Mouse (Mus musculus) G1E (cell line): ENCODE results near the gene Tas2r103. TPM values are rescaled to one million over a fixed set of nuclear protein-coding genes. Genes with fewer than 3 reads are reported as not detected.

Experiments
- ATAC-seq: 2 replicates; pipeline ENCODE4 v1.8.0; 2016; ENCODE audit warnings: mild to moderate bottlenecking; ENCODE audit not compliant: insufficient number of reproducible peaks, poor library complexity, low FRiP score, severe bottlenecking; ENCODE audit errors: extremely low read depth
- DNase-seq: peaks from one replicate; pipeline ENCODE4 v3.0.0; 2012; ENCODE audit warnings: low spot score
- H3K27me3 ChIP-seq: 2 replicates; pipeline ENCODE4 v1.6.1; 2012; ENCODE audit warnings: mild to moderate bottlenecking, low read length, inconsistent platforms; ENCODE audit not compliant: insufficient read depth
- H3K36me3 ChIP-seq: replicated peaks from 2 replicates; pipeline ENCODE3; 2012; ENCODE audit warnings: mild to moderate bottlenecking, inconsistent platforms
- H3K4me1 ChIP-seq: 2 replicates; pipeline ENCODE4 v1.6.1; 2012; ENCODE audit warnings: low read depth, low read length, inconsistent platforms, mixed read lengths; ENCODE audit not compliant: insufficient read depth
- H3K4me3 ChIP-seq: 2 replicates; pipeline ENCODE4 v1.5.1; 2012; ENCODE audit warnings: low read depth, mild to moderate bottlenecking, inconsistent platforms, low read length, moderate library complexity, mixed read lengths
- H3K9me3 ChIP-seq: replicated peaks from 2 replicates; pipeline ENCODE4 v1.6.1; 2012; ENCODE audit warnings: inconsistent platforms
- CTCF ChIP-seq: IDR thresholded peaks from 2 replicates; pipeline ENCODE4 v1.5.1; 2012; ENCODE audit warnings: low read depth, low read length, inconsistent platforms, mixed read lengths
- GATA1 ChIP-seq: IDR thresholded peaks from 2 replicates; pipeline ENCODE4 v1.6.1; 2012; ENCODE audit warnings: borderline replicate concordance, low read length, inconsistent platforms, mixed read lengths
- GATA2 ChIP-seq: IDR thresholded peaks from 2 replicates; pipeline ENCODE4 v1.6.1; 2012; ENCODE audit warnings: low read depth, low read length, inconsistent platforms, borderline replicate concordance
- POLR2AphosphoS5 ChIP-seq: IDR thresholded peaks from 2 replicates; pipeline ENCODE4 v1.6.1; 2012; ENCODE audit warnings: low read depth, low read length, inconsistent platforms; ENCODE audit not compliant: insufficient replicate concordance
- TAL1 ChIP-seq: conservative IDR thresholded peaks from 2 replicates; pipeline ENCODE4 v1.6.1; 2012; ENCODE audit warnings: low read depth, low read length, inconsistent platforms, mixed read lengths
- polyA plus RNA-seq: library from polyadenylated mRNA; stranded (reverse); fragments of >175 nt; gene quantifications from 2 replicates; pipeline ENCODE4 v1.2.3, GENCODE M21; 2012
- total RNA-seq, 2 experiments: library from RNA; stranded (forward) in 1 of 2; stranded (reverse) in 1 of 2; fragments of 200-1000 nt in 1 of 2; fragments of >200 nt in 1 of 2; fragmentation: Nextera tagmentation in 1 of 2; gene quantifications; 2 replicates each; pipeline ENCODE4 v1.2.3; 2014 to 2017

Tas2r103 gene
- not detected in 2 replicates for total RNA-seq (2014; fragmentation: Nextera tagmentation)
- total RNA-seq (2017) = not detected in 2 replicates
- not detected in 2 replicates for polyA plus RNA-seq

DNA sequence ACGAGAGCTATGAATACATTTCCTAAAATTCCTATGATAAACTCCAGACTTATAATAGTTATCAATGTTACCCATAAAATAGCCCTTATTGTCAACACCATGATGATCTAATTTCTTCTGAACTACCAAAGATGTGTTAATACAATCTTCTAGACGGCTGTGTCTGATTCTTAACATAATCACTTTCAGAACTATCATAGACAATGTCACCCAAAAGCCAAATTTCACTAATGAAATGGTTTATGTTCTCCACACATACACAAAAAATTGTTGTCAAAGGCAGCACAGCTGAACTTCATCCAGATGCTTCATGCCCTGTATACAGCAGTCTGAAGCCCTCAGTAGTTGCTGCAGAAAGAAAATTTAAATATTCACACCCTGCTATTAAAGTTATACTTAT, at the start of gene Tas2r103:
Gene Tas2r103 (minus strand): TSS at position 101 of the 400 bp plus-strand sequence.
- no peaks in the 10 kb centered on the region for H3K36me3 ChIP-seq
- no peak for ATAC-seq

GRCm38 (mm10) chr6:133055716-133056115, 18.8 kb upstream of the Tas2r103 start, which contains the start of gene Tas2r140:
Tas2r140 (minus strand) TSS chr6:133055816.
- DNase-seq = no peak
- no peak within 1 kb of the TSS for H3K4me3 ChIP-seq
- ATAC-seq = no peak

More for the DNA sequence above, at the start of gene Tas2r103:
- Histone ChIP-seq H3K27me3 (no peaks in the 10 kb centered on the region), H3K9me3 (no peaks in the 10 kb centered on the region), H3K4me1 (no peaks in the 10 kb centered on the region), H3K4me3 (no peak within 1 kb of the TSS)
- no peak for DNase-seq
- TF ChIP-seq CTCF (no peak), GATA1 (no peak), POLR2AphosphoS5 (no peak), TAL1 (no peak), GATA2 (no peak)

More at GRCm38 (mm10) chr6:133055716-133056115, 18.8 kb upstream of the Tas2r103 start, which contains the start of gene Tas2r140:
- no peaks in the 10 kb centered on the region for H3K9me3 ChIP-seq
- no peaks in the 10 kb centered on the region for H3K27me3 ChIP-seq
- no peaks in the 10 kb centered on the region for H3K36me3 ChIP-seq
- no peaks in the 10 kb centered on the region for H3K4me1 ChIP-seq
- TF ChIP-seq GATA1 (no peak), GATA2 (no peak), POLR2AphosphoS5 (no peak), TAL1 (no peak), CTCF (no peak)

Other genes starting within 250 kb of the Tas2r103 start
- not detected in 2 replicates for gene Tas2r117, start 234.3 kb downstream of the Tas2r103 start, total RNA-seq (2014; fragmentation: Nextera tagmentation)
- not detected in 2 replicates for gene Tas2r117, start 234.3 kb downstream of the Tas2r103 start, total RNA-seq (2017)
- not detected in 2 replicates for gene Tas2r117, start 234.3 kb downstream of the Tas2r103 start, polyA plus RNA-seq
- gene Tas2r123, start 190.0 kb downstream of the Tas2r103 start, total RNA-seq (2014; fragmentation: Nextera tagmentation) = not detected in 2 replicates
- gene Tas2r123, start 190.0 kb downstream of the Tas2r103 start, total RNA-seq (2017) = 0.16 and 0.23 TPM in 2 replicates
- not detected in 2 replicates for gene Tas2r123, start 190.0 kb downstream of the Tas2r103 start, polyA plus RNA-seq
- gene Tas2r116, start 181.7 kb downstream of the Tas2r103 start, total RNA-seq (2014; fragmentation: Nextera tagmentation) = not detected in 2 replicates
- gene Tas2r116, start 181.7 kb downstream of the Tas2r103 start, total RNA-seq (2017) = 0.16 TPM in 1 of 2 replicates, not detected in the other
- gene Tas2r116, start 181.7 kb downstream of the Tas2r103 start, polyA plus RNA-seq = not detected in 2 replicates
- not detected in 2 replicates for gene Tas2r110, start 169.1 kb downstream of the Tas2r103 start, total RNA-seq (2014; fragmentation: Nextera tagmentation)
- gene Tas2r110, start 169.1 kb downstream of the Tas2r103 start, total RNA-seq (2017) = 0.33 TPM in 1 of 2 replicates, not detected in the other
- gene Tas2r110, start 169.1 kb downstream of the Tas2r103 start, polyA plus RNA-seq = not detected in 2 replicates
- not detected in 2 replicates for gene Tas2r113, start 144.1 kb downstream of the Tas2r103 start, total RNA-seq (2014; fragmentation: Nextera tagmentation)
- gene Tas2r113, start 144.1 kb downstream of the Tas2r103 start, total RNA-seq (2017) = 0.11 TPM in 1 of 2 replicates, not detected in the other
- gene Tas2r113, start 144.1 kb downstream of the Tas2r103 start, polyA plus RNA-seq = not detected in 2 replicates
- gene Tas2r125, start 127.5 kb downstream of the Tas2r103 start, total RNA-seq (2014; fragmentation: Nextera tagmentation) = not detected in 2 replicates
- not detected in 2 replicates for gene Tas2r125, start 127.5 kb downstream of the Tas2r103 start, total RNA-seq (2017)
- not detected in 2 replicates for gene Tas2r125, start 127.5 kb downstream of the Tas2r103 start, polyA plus RNA-seq
- gene Tas2r129, start 86.0 kb downstream of the Tas2r103 start, total RNA-seq (2014; fragmentation: Nextera tagmentation) = not detected in 2 replicates
- 0.11 TPM in 1 of 2 replicates, not detected in the other for gene Tas2r129, start 86.0 kb downstream of the Tas2r103 start, total RNA-seq (2017)
- gene Tas2r129, start 86.0 kb downstream of the Tas2r103 start, polyA plus RNA-seq = not detected in 2 replicates
- not detected in 2 replicates for gene Tas2r131, start 79.2 kb downstream of the Tas2r103 start, total RNA-seq (2014; fragmentation: Nextera tagmentation)
- not detected in 2 replicates for gene Tas2r131, start 79.2 kb downstream of the Tas2r103 start, total RNA-seq (2017)
- gene Tas2r131, start 79.2 kb downstream of the Tas2r103 start, polyA plus RNA-seq = not detected in 2 replicates
- gene Tas2r109, start 56.1 kb downstream of the Tas2r103 start, total RNA-seq (2014; fragmentation: Nextera tagmentation) = not detected in 2 replicates
- gene Tas2r109, start 56.1 kb downstream of the Tas2r103 start, total RNA-seq (2017) = 0.11 TPM in 1 of 2 replicates, not detected in the other
- not detected in 2 replicates for gene Tas2r109, start 56.1 kb downstream of the Tas2r103 start, polyA plus RNA-seq
- not detected in 2 replicates for gene Tas2r140, start 18.7 kb upstream of the Tas2r103 start, total RNA-seq (2014; fragmentation: Nextera tagmentation)
- gene Tas2r140, start 18.7 kb upstream of the Tas2r103 start, total RNA-seq (2017) = not detected in 2 replicates
- gene Tas2r140, start 18.7 kb upstream of the Tas2r103 start, polyA plus RNA-seq = not detected in 2 replicates
- 67.6 and 107 TPM in 2 replicates for gene Smim10l1, start 67.8 kb upstream of the Tas2r103 start, total RNA-seq (2014; fragmentation: Nextera tagmentation)
- gene Smim10l1, start 67.8 kb upstream of the Tas2r103 start, total RNA-seq (2017) = 103 and 133 TPM in 2 replicates
- gene Smim10l1, start 67.8 kb upstream of the Tas2r103 start, polyA plus RNA-seq = 54.8 and 67.7 TPM in 2 replicates